Mouse (Mus musculus) spleen, adult 2 months (tissue): ENCODE results near the gene Cirbp.

Experiments used
- CTCF ChIP-seq: fragments of 200-500 bp; IDR thresholded peaks from 2 replicates; pipeline ENCODE4 v1.5.1; 2011; ENCODE audit warnings: mild to moderate bottlenecking, inconsistent platforms; ENCODE audit not compliant: insufficient read depth, insufficient read length, insufficient replicate concordance; ENCODE audit errors: extremely low read depth
- POLR2A ChIP-seq: fragments of 200-500 bp; IDR thresholded peaks from 2 replicates; pipeline ENCODE4 v1.6.1; 2011; ENCODE audit warnings: low read depth, low read length, inconsistent platforms

DNA sequence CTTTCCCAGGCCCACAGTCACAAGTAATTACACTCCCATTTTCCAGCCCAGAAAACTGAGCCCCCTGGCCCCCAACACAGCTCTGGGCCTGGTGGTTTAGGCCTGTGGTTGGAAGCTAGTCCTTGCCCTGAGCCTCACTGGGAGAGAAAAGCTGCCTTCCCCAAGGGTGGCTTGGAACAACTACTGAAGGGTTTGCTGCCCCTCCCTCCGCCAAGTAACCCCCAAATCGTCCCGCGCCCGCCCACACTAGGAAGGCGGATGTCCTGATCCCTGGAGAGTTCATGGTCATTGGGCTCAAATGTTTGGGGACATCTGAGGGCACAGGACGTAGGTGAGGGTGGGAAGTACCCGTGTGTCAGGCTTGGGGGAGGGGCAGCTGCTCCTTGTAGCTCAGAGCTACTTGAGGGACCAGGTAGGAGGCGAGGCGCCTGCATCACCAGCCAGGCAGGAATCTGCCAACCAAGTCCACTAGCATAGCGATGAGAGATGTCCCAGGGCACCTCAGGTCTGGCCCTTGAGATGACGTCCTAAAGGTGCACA lies 6.7 kb upstream of the Cirbp start:
- TF ChIP-seq CTCF (no peak), POLR2A (no peak)
